Mouse (Mus musculus) brain, embryonic 14.5 days (tissue): ENCODE measurements at regions not wholly inside any gene's neighbourhood (a gene's known extent, or its start where the extent isn't known, plus 50 kb on each side); places are given as distances from the start of the nearest gene placed in this dataset.

Experiments
- CTCF ChIP-seq: fragments of 200-500 bp; IDR thresholded peaks from 2 replicates; pipeline ENCODE4 v1.5.1; 2012; ENCODE audit warnings: inconsistent platforms, mild to moderate bottlenecking, moderate library complexity, borderline replicate concordance; ENCODE audit not compliant: insufficient read depth, insufficient read length; ENCODE audit errors: extremely low read depth
- POLR2A ChIP-seq: fragments of 200-500 bp; IDR thresholded peaks from 2 replicates; pipeline ENCODE4 v1.6.1; 2012; ENCODE audit warnings: mild to moderate bottlenecking, inconsistent platforms, borderline replicate concordance; ENCODE audit not compliant: poor library complexity, insufficient read depth, insufficient read length, severe bottlenecking; ENCODE audit errors: extremely low read depth

DNA sequence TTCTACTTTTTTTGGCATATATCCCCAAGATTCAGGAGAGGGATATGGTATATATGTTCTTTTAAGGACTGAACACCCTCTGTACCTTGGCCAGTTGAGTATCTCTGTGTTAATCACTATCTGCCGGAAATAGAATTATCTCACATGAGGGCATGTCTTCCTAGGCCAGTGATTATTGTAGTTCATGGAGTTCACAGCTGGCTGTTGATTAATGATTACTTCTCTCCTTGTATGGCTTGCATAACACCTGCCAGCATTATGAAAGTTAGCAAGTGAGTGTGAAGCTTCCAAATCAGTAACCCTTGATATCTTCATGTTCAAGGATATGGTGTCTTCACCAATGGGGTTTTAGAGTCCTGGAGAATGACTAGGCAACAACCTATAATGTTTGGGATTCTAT lies 488.0 kb upstream of the Gm21961 start:
- TF ChIP-seq CTCF (no peak), POLR2A (no peak)
